Mouse (Mus musculus): ENCODE measurements at regions not wholly inside any gene's neighbourhood (a gene's known extent, or its start where the extent isn't known, plus 50 kb on each side); places are given as distances from the start of the nearest gene placed in this dataset.

DNA sequence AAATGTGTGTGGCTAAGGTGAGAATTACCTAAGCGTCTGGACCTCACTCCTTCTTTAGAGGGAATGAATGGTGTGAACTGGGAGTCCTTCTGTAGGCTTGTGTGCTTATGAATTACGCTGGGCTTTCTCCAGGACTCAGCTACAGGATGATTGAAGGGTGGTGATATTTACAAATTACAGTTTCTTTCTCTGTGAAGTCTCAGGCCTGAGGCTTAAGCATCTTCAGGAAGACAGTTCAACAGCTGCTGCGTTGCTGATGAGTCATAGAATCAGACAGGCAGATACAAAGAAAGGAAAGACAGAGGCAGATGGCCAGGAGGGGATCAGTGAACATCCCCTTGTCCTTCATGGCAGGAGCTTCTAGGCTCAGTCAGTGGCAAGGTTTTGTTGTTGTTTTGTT, 227.3 kb downstream of the Pros1 start:
- Histone ChIP-seq H3K4me1 (ENCODE audit: control insufficient read depth in 1 of 2, insufficient read depth in 2 of 2, low read length in 2 of 2) (no peaks in the 10 kb centered on the region), H3K9me3 (replicated peaks; ENCODE audit: insufficient read depth, low read length) (no peaks in the 10 kb centered on the region), H3K9ac (ENCODE audit: control insufficient read depth, low read depth, low read length, poor library complexity, severe bottlenecking) (no peak overlapping the region), H3K27ac (ENCODE audit: control insufficient read depth, low read depth, low read length) (no peak overlapping the region), H3K36me3 (ENCODE audit: control insufficient read depth in 1 of 2, insufficient read depth in 2 of 2, low read length in 2 of 2) (no peaks in the 10 kb centered on the region), H3K4me3 (ENCODE audit: control insufficient read depth in 1 of 2, insufficient read depth in 1 of 2, low read depth in 2 of 2, low read length in 2 of 2) (no peak overlapping the region), H3K79me2 (ENCODE audit: control insufficient read depth, insufficient read depth, low read length, poor library complexity) (no peaks in the 10 kb centered on the region), H3K27me3 (ENCODE audit: control insufficient read depth in 1 of 2, insufficient read depth in 2 of 2, low read length in 2 of 2) (no peaks in the 10 kb centered on the region)
- no peak for DNase-seq (ENCODE audit: low read depth, low spot score)
- TF ChIP-seq TBP (IDR thresholded peaks at IDR 0.05; ENCODE audit: low read depth, low read length), result no peak

DNA sequence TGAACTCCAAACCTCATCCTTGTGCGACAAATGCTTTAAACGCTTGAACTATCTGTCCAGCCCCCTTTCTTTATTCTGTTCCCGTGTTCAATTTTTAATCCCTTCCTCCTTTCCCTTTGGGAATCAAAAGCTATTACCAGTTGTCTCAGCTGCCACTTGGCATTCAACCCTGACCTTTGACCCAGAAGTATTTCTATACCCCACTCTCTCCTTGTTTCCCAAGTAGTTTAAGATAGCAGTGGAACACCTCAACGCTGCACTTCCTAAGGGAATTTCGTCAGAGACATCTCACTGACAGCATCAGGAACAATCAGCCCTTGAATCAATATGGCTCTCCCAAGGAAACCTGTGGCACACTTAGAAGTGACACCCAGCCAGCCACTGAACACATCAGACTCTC, 229.1 kb downstream of the Pros1 start:
- Histone ChIP-seq H3K4me1 (ENCODE audit: control insufficient read depth in 1 of 2, insufficient read depth in 2 of 2, low read length in 2 of 2) (no peaks in the 10 kb centered on the region), H3K9ac (ENCODE audit: control insufficient read depth, low read depth, low read length, poor library complexity, severe bottlenecking) (no peak overlapping the region), H3K36me3 (ENCODE audit: control insufficient read depth in 1 of 2, insufficient read depth in 2 of 2, low read length in 2 of 2) (no peaks in the 10 kb centered on the region), H3K9me3 (replicated peaks; ENCODE audit: insufficient read depth, low read length) (no peaks in the 10 kb centered on the region), H3K27me3 (ENCODE audit: control insufficient read depth in 1 of 2, insufficient read depth in 2 of 2, low read length in 2 of 2) (no peaks in the 10 kb centered on the region), H3K4me3 (ENCODE audit: control insufficient read depth in 1 of 2, insufficient read depth in 1 of 2, low read depth in 2 of 2, low read length in 2 of 2) (no peak overlapping the region), H3K27ac (ENCODE audit: control insufficient read depth, low read depth, low read length) (no peak overlapping the region), H3K79me2 (ENCODE audit: control insufficient read depth, insufficient read depth, low read length, poor library complexity) (no peaks in the 10 kb centered on the region)
- TF ChIP-seq MAFK (IDR thresholded peaks at IDR 0.05; ENCODE audit: borderline replicate concordance, low read depth, low read length) (no peak), E2F4 (IDR thresholded peaks at IDR 0.05; ENCODE audit: borderline replicate concordance, low read depth, low read length) (no peak), ELF1 (IDR thresholded peaks at IDR 0.05; ENCODE audit: low read depth, low read length) (no peak), GABPA (IDR thresholded peaks at IDR 0.05; ENCODE audit: low read depth, low read length) (no peak), POLR2AphosphoS5 (IDR thresholded peaks at IDR 0.05; ENCODE audit: borderline replicate concordance, low read depth, low read length) (no peak), NELFE (IDR thresholded peaks at IDR 0.05; ENCODE audit: low read depth, low read length) (no peak), TBP (IDR thresholded peaks at IDR 0.05; ENCODE audit: low read depth, low read length) (no peak), GATA1 (IDR thresholded peaks at IDR 0.05; ENCODE audit: low read depth, low read length) (no peak), SIN3A (IDR thresholded peaks at IDR 0.05; ENCODE audit: low read length) (no peak), TCF12 (IDR thresholded peaks at IDR 0.05; ENCODE audit: low read depth, low read length) (no peak), MYC (IDR thresholded peaks at IDR 0.05; ENCODE audit: low read depth, low read length) (no peak), USF1 (IDR thresholded peaks at IDR 0.05; ENCODE audit: low read depth, low read length) (no peak), EP300 (IDR thresholded peaks at IDR 0.05; ENCODE audit: low read depth in 1 of 2, low read length in 2 of 2) (no peak), RCOR1 (IDR thresholded peaks at IDR 0.05; ENCODE audit: low read depth, low read length) (no peak), ZC3H11A (IDR thresholded peaks at IDR 0.05; ENCODE audit: low read depth, low read length) (no peak), ZMIZ1 (IDR thresholded peaks at IDR 0.05; ENCODE audit: low read depth, low read length) (no peak)
- no peak for DNase-seq (ENCODE audit: low read depth, low spot score)

All from MEL (cell line).